Mouse (Mus musculus): ENCODE results near the gene Prkag1.

Prkag1 gene

GRCm38 (mm10) chr15:98797835-98798492, 33.4 kb downstream of the Prkag1 start:
- no peak for ATAC-seq (ENCODE audit: insufficient number of reproducible peaks, low FRiP score, low TSS enrichment)

GRCm38 (mm10) chr15:98796803-98797595, 34.3 kb downstream of the Prkag1 start:
- no peak for ATAC-seq (ENCODE audit: insufficient number of reproducible peaks, low FRiP score, low TSS enrichment)

DNA sequence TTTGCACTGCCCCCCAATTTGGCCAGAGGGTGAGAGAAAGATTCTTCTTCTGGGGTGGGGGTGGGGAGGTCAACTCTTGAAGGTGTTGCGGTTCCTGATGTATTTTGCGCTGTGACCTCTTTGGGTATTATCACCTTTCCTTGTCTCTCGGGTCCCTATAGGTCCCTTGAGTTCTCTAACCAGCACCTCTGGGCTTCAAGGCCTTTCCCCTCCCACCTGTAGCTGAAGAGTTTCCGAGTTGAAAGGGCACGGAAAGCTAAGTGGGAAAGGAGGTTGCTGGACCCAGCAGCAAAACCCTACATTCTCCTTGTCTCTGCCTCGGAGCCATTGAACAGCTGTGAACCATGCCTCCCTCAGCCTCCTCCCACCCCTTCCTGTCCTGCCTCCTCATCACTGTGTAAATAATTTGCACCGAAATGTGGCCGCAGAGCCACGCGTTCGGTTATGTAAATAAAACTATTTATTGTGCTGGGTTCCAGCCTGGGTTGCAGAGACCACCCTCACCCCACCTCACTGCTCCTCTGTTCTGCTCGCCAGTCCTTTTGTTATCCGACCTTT, 38.1 kb downstream of the Prkag1 start:
- no peak for ATAC-seq (ENCODE audit: insufficient number of reproducible peaks, low FRiP score, low TSS enrichment)

GRCm38 (mm10) chr15:98792233-98793020, 38.9 kb downstream of the Prkag1 start:
- ATAC-seq (ENCODE audit: insufficient number of reproducible peaks, low FRiP score, low TSS enrichment): no peak

- no peak for ATAC-seq (ENCODE audit: insufficient number of reproducible peaks, low FRiP score, low TSS enrichment)
Measured at GRCm38 (mm10) chr15:98791771-98792170, 39.5 kb downstream of the Prkag1 start.

- no peak for ATAC-seq (ENCODE audit: insufficient number of reproducible peaks, low FRiP score, low TSS enrichment)
Measured at GRCm38 (mm10) chr15:98791221-98791620, 40.1 kb downstream of the Prkag1 start.

- no peak for ATAC-seq (ENCODE audit: insufficient number of reproducible peaks, low FRiP score, low TSS enrichment)
Measured at GRCm38 (mm10) chr15:98790761-98791160, 40.6 kb downstream of the Prkag1 start.

- ATAC-seq (ENCODE audit: insufficient number of reproducible peaks, low FRiP score, low TSS enrichment): no peak
Measured at GRCm38 (mm10) chr15:98789661-98790535, 41.4 kb downstream of the Prkag1 start, which contains the start of gene Wnt1. Gene Wnt1, plus strand, starts transcription at chr15:98789857.

DNA sequence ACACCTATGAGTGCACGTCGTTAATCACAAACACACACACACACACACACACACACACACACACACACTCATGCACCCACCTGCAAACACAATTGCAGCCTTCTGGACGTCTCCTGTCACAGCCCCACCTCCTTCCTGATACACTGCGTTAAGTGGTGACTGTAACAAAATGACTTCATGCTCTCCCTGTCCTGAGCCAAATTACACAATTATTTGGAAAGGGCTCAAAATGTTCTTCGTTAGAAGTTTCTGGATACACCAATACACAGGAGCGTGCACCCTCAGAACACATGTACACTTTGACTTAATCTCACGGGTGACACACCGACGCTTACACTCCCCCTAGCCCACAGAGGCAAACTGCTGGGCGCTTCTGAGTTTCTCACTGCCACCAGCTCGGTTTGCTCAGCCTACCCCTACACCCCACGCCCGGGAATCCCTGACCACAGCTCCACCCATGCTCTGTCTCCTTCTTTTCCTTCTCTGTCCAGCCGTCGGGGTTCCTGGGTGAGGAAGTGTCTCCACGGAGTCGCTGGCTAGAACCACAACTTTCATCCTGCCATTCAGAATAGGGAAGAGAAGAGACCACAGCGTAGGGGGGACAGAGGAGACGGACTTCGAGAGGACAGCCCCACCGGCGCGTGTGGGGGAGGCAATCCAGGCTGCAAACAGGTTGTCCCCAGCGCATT, 42.2 kb downstream of the Prkag1 start:
- ATAC-seq (ENCODE audit: insufficient number of reproducible peaks, low FRiP score, low TSS enrichment): no peak

DNA sequence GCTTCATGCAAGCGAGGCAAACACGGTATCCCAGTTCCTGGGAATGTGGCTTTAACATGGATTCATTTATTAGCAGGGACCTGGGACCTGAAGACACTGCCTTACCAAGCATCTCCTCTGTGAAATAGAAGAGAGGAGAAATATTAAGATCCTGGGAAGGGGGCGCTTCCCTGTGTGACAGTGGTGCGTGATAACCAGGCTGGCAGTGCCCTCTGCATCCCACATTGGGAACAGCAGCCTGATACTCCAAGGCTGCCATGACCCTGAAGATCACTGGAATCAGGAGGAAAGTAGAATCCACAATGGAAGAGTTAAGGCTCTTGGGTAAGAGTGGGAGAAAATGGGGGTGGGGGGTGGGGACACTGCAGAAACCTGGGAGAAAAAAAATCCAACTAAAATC, 43.4 kb downstream of the Prkag1 start:
- no peak for ATAC-seq (ENCODE audit: insufficient number of reproducible peaks, low FRiP score, low TSS enrichment)

DNA sequence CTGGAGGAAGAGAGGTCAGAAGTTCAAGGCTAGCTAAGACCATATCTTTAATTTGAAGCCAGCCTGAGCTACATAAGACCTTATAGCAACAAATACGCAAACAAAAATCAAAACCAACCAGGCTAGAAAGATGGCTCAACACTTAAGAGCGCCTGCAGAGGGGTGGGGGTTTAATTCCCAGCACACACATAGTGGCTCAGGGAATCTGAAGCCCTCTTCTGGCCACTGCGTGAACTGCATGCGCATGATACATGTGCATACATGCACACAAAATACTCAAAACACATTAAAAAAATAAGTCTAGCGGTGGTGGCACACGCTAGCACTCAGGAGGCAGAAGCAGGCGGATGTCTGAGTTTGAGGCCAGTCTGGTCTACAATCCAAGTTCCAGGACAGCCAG, 45.6 kb downstream of the Prkag1 start:
- ATAC-seq (ENCODE audit: insufficient number of reproducible peaks, low FRiP score, low TSS enrichment): no peak

- no peak for ATAC-seq (ENCODE audit: insufficient number of reproducible peaks, low FRiP score, low TSS enrichment)
Measured at GRCm38 (mm10) chr15:98781166-98781565, 50.2 kb downstream of the Prkag1 start.

DNA sequence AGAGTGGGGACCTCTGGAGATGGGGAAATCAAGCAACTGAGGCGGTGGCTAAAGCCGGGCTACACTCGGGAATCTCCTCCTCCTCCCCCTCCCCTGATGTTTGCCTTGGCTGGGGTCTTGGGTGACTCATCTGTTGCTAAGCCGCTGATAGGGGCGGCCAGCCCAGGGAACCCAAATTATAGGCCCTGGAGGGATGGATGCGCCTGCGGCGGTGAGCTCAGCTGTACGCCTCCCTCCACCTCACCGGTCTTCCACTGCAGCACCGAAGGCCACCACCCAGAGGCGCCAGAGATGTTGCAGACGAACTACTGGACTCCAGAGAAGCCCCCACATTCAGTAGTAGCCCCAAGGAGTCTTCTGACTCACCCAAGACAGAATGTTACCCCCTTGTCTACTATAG, 50.7 kb downstream of the Prkag1 start:
- no peak for ATAC-seq (ENCODE audit: insufficient number of reproducible peaks, low FRiP score, low TSS enrichment)

- no peak for ATAC-seq (ENCODE audit: insufficient number of reproducible peaks, low FRiP score, low TSS enrichment)
Measured at GRCm38 (mm10) chr15:98780075-98780474, 51.2 kb downstream of the Prkag1 start.

DNA sequence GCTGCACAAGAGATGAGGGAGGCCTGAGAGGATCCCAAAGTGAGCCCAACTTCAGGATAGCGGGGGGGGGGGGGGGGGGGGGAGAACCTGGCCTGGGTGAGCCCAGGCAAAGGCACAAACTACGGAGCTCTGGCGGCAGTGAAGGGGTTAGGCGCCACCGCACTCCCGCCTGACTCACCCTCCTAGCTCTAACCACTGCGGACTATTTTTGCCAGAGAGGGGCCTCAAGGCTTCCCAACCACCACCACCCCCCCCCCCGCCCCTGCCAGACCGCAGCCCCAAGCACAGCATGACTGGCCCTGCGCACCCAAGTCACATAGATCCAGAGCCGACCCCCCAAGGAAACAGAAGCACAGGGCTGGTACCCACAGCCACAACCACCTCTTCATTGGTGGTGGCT, 52.5 kb downstream of the Prkag1 start:
- ATAC-seq (ENCODE audit: insufficient number of reproducible peaks, low FRiP score, low TSS enrichment): no peak

- no peak for ATAC-seq (ENCODE audit: insufficient number of reproducible peaks, low FRiP score, low TSS enrichment)
Measured at GRCm38 (mm10) chr15:98778191-98778770, 53.0 kb downstream of the Prkag1 start.

DNA sequence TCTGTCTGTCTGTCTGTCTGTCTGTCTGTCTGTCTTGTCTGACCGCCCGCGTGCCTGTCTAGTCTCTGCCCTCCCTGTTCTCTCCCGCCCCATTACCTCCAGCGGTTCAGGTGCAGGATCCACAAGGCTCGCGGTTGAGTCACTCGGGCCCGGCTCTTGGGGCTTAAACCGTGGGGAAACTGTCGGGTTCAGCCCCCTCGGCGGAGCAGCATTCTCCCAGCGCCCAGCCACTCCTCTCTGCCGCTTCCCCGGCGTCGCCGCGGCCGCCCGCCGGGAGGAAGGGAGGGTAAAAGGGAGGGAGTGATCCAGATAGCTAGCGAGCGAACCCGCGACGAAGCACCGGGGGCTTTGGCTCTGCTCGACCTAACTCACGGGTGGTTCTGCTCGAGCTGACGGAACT, 53.6 kb downstream of the Prkag1 start, which contains the start of gene Wnt10b:
Wnt10b (minus strand) TSS at position 389 of the 400 bp plus-strand sequence.
- ATAC-seq (ENCODE audit: insufficient number of reproducible peaks, low FRiP score, low TSS enrichment): no peak

- ATAC-seq (ENCODE audit: insufficient number of reproducible peaks, low FRiP score, low TSS enrichment): no peak
Measured at GRCm38 (mm10) chr15:98777005-98777616, 54.2 kb downstream of the Prkag1 start.

Data from cerebellum, adult (tissue).